29 mouse cellular contexts compared by ENCODE assay signal in the genomic region with DNA sequence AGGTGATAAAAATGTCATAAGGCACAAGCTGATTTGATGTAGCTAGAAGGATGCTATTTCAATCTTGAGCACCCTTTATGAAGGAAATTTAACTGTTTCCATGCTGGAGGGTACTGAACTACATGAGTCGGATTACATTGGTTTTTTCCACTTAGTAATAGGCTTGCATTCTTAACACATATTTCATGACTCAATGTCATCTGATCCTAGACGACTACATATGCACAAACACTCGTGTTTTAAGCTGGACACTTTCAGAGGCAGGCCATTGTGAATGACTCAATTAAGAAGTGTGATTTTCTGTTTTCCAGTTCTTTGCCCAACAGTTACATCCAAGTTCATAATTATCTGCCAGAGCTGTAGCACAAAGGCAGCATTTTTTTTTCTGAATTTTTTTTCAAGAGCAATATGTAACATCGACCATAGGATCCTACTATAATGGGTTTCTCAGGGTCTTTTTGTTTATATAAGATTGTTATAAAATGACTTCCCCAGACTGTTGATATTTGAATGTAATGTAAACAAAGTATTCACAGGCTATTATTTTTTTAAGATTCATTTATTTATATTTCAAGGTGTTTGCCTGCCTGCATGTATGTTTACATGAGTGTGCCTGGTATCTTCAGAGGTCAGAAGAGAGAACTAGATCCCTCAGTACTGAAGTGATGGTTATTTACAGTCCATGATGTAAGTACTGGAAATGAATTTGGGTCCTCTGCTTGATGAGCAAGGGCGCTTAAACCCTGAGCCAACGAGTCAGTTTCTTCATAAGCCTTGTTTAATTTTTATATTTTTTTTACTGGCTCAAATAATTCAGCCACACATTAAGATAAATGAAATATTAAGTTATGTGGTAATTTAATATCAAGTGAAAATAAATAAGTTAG.
A peak's percentile ranks its signal among the peaks of the same experiment; 100 is the strongest.
DNase-seq lines count a peak whose midpoint lies in the region; ATAC-seq and TF ChIP-seq lines count a peak whose summit lies in the region.
"Had no signal": no experiment of that assay in that cellular context is flagged by ENCODE, and none has a peak within 500 bp of the region (broad histone marks: within the 10 kb centered on the region; RNA-seq: fewer than 3 reads in every experiment).

No protein-coding gene starts in this region.

- no peaks in the 10 kb centered on the region for H3K27me3 ChIP-seq in lung, embryonic 14.5 days (ENCODE audit: insufficient read depth, low read length)
- H3K27me3 ChIP-seq in lung, postnatal 0 days (replicated peaks; ENCODE audit: insufficient read depth, low read length) = no peaks in the 10 kb centered on the region
- H3K27me3 ChIP-seq: embryonic facial prominence, embryonic 13.5 days; forebrain, embryonic 13.5 days; heart, embryonic 13.5 days; Patski had no signal

- no peak overlapping the region for H3K9ac ChIP-seq in lung, embryonic 14.5 days
- no peak overlapping the region for H3K9ac ChIP-seq in lung, postnatal 0 days (replicated peaks; ENCODE audit: low read depth)
- H3K9ac ChIP-seq: embryonic facial prominence, embryonic 13.5 days; forebrain, embryonic 13.5 days; heart, embryonic 13.5 days; hindbrain, embryonic 14.5 days had no signal

- TF ChIP-seq CTCF in lung, embryonic 14.5 days (IDR thresholded peaks at IDR 0.05; ENCODE audit: low read depth) = no peak
- no peak for TF ChIP-seq CTCF in lung, postnatal 0 days (IDR thresholded peaks at IDR 0.05)

- no peaks in the 10 kb centered on the region for H3K9me3 ChIP-seq in lung, embryonic 14.5 days (ENCODE audit: low read depth, low read length)
- H3K9me3 ChIP-seq in lung, postnatal 0 days (ENCODE audit: low read length) = no peaks in the 10 kb centered on the region
- H3K9me3 ChIP-seq: embryonic facial prominence, embryonic 10.5 days; embryonic facial prominence, embryonic 13.5 days; forebrain, embryonic 10.5 days; heart, embryonic 10.5 days; heart, embryonic 13.5 days had no signal

- TF ChIP-seq EP300 in lung, postnatal 0 days (IDR thresholded peaks at IDR 0.05) = no peak

- peak; percentile 42 for DNase-seq in lung, embryonic 14.5 days
- DNase-seq in lung, postnatal 10 days = no peak
- DNase-seq in lung, postnatal 0 days (ENCODE audit: low spot score) = peak; percentile 18
- DNase-seq in lung, postnatal 4 days = no peak
- peak; percentile 60 for DNase-seq in NIH3T3 (ENCODE audit: low read depth)
- no peak for DNase-seq in spleen, postnatal 36 days (ENCODE audit: low spot score in 2 of 2)
- DNase-seq: adrenal gland, adult 2 months; adrenal gland, postnatal 14 days; cerebellum, adult 11 months; cerebellum, adult 8-10 months; cerebellum, postnatal 10 days; cerebellum, postnatal 36 days; embryo, embryonic 11 days; gastrocnemius, postnatal 10 days; gastrocnemius, postnatal 36 days; heart, adult 2 months; heart, postnatal 14 days; heart, postnatal 4 days had no signal

- no peaks in the 10 kb centered on the region for H3K36me3 ChIP-seq in lung, embryonic 14.5 days (ENCODE audit: insufficient read depth)
- no peaks in the 10 kb centered on the region for H3K36me3 ChIP-seq in lung, postnatal 0 days (ENCODE audit: insufficient read depth, low read length)
- H3K36me3 ChIP-seq: embryonic facial prominence, embryonic 10.5 days; embryonic facial prominence, embryonic 13.5 days; forebrain, embryonic 10.5 days; heart, embryonic 10.5 days; heart, embryonic 13.5 days had no signal

- ATAC-seq in lung, embryonic 14.5 days (ENCODE audit: insufficient read depth) = peak; percentile 80; the same call in 1 of the 2 replicates
- no peak for ATAC-seq in lung, postnatal 0 days
- no peak for ATAC-seq in CD4-positive, CD25-positive, alpha-beta regulatory T cell, adult 4 months
- ATAC-seq: forebrain, embryonic 13.5 days; forebrain, embryonic 16.5 days; hindbrain, postnatal 0 days; Patski had no signal

- H3K4me2 ChIP-seq in lung, embryonic 14.5 days = no peak overlapping the region
- H3K4me2 ChIP-seq in lung, postnatal 0 days (replicated peaks; ENCODE audit: low read depth, low read length) = no peak overlapping the region
- H3K4me2 ChIP-seq: embryonic facial prominence, embryonic 13.5 days; forebrain, embryonic 13.5 days; heart, embryonic 13.5 days; hindbrain, embryonic 14.5 days had no signal

- WGBS in lung, embryonic 14.5 days = 30% methylated on average over 6 of the region's 6 CpGs
- 29% methylated on average over 6 of the region's 6 CpGs for WGBS in lung, postnatal 0 days

- no peak overlapping the region for H3K4me3 ChIP-seq in lung, embryonic 14.5 days (ENCODE audit: low read depth, low read length)
- H3K4me3 ChIP-seq in lung, postnatal 0 days (ENCODE audit: low read depth, low read length) = no peak overlapping the region
- H3K4me3 ChIP-seq: embryonic facial prominence, embryonic 10.5 days; embryonic facial prominence, embryonic 13.5 days; forebrain, embryonic 10.5 days; forebrain, embryonic 13.5 days; heart, adult 2 months; heart, embryonic 10.5 days; heart, embryonic 13.5 days had no signal

- no peaks in the 10 kb centered on the region for H3K4me1 ChIP-seq in lung, embryonic 14.5 days (ENCODE audit: insufficient read depth)
- H3K4me1 ChIP-seq in lung, postnatal 0 days (ENCODE audit: insufficient read depth, low read depth, low read length) = no peaks in the 10 kb centered on the region
- H3K4me1 ChIP-seq: embryonic facial prominence, embryonic 10.5 days; embryonic facial prominence, embryonic 13.5 days; forebrain, embryonic 10.5 days; heart, embryonic 10.5 days; heart, embryonic 13.5 days had no signal

- no peak overlapping the region for H3K27ac ChIP-seq in lung, embryonic 14.5 days (ENCODE audit: low read depth)
- no peak overlapping the region for H3K27ac ChIP-seq in lung, postnatal 0 days (ENCODE audit: low read length)
- H3K27ac ChIP-seq: embryonic facial prominence, embryonic 10.5 days; embryonic facial prominence, embryonic 13.5 days; forebrain, embryonic 10.5 days; forebrain, embryonic 13.5 days; heart, adult 2 months; heart, embryonic 10.5 days; heart, embryonic 13.5 days; hindbrain, embryonic 14.5 days; hindbrain, postnatal 0 days had no signal

Comparison
In these comparisons a context has a peak if more than half of its experiments do, and no peak if none do; other contexts are left out.
1. DNase-seq: peak in lung, embryonic 14.5 days (single experiment), lung, postnatal 0 days (single experiment) and NIH3T3 (single experiment); none in lung, postnatal 10 days (single experiment), lung, postnatal 4 days (0 of 2) and spleen, postnatal 36 days (0 of 2).